Mouse (Mus musculus): Measurements from ENCODE around the gene Cul9.

GRCm38 (mm10) chr17:46453302-46453948 is 92.8 kb downstream of the Cul9 start:
- TF ChIP-seq CTCF (IDR thresholded peaks at IDR 0.05; ENCODE audit: borderline replicate concordance, extremely low read depth, insufficient read depth, insufficient read length) = no peak
- TF ChIP-seq POLR2A (IDR thresholded peaks at IDR 0.05; ENCODE audit: borderline replicate concordance, extremely low read depth, insufficient read depth, insufficient read length, poor library complexity, severe bottlenecking) = no peak

Data from brain, embryonic 14.5 days (tissue).